Mouse (Mus musculus) bone marrow macrophage, adult 2 months (primary cell): ENCODE data around the gene Sprr4. TPM values are rescaled to one million over a fixed set of nuclear protein-coding genes. Genes with fewer than 3 reads are reported as not detected.

ENCODE experiments used
- H3K27ac ChIP-seq: 2 replicates; pipeline ENCODE4 v1.5.1; 2012; ENCODE audit warnings: low read depth, low read length; ENCODE audit not compliant: insufficient read depth
- H3K4me1 ChIP-seq: 2 replicates; pipeline ENCODE4 v1.6.1; 2012; ENCODE audit warnings: low read length; ENCODE audit not compliant: control insufficient read depth, insufficient read depth
- H3K4me3 ChIP-seq: 2 replicates; pipeline ENCODE4 v1.5.1; 2012; ENCODE audit warnings: mild to moderate bottlenecking, low read length, moderate library complexity; ENCODE audit not compliant: insufficient read depth
- CTCF ChIP-seq: IDR thresholded peaks from 2 replicates; pipeline ENCODE4 v1.5.1; 2012; ENCODE audit warnings: low read depth, mild to moderate bottlenecking, low read length, moderate library complexity
- POLR2A ChIP-seq: IDR thresholded peaks from 2 replicates; pipeline ENCODE4 v1.6.1; 2012; ENCODE audit warnings: mild to moderate bottlenecking, low read depth, low read length, borderline replicate concordance
- polyA plus RNA-seq: library from polyadenylated mRNA; stranded (reverse); fragments of >200 nt; gene quantifications from 2 replicates; pipeline ENCODE4 v1.2.4, GENCODE M21; 2012; ENCODE audit not compliant: missing spikeins, insufficient read depth, insufficient read length

The Sprr4 gene
- polyA plus RNA-seq, 1 experiment = not detected

GRCm38 (mm10) chr3:92466576-92466975, 33.7 kb downstream of the Sprr4 start:
- Histone ChIP-seq H3K4me1 (no peaks in the 10 kb centered on the region), H3K4me3 (no peak overlapping the region), H3K27ac (no peak overlapping the region)
- TF ChIP-seq POLR2A (no peak), CTCF (no peak)

- TF ChIP-seq POLR2A (no peak), CTCF (no peak)
Observed at GRCm38 (mm10) chr3:92458620-92459019, 41.7 kb downstream of the Sprr4 start, which contains the start of gene Sprr3. TSS of gene Sprr3 (minus strand) at chr3:92458720.

GRCm38 (mm10) chr3:92455151-92455550, 45.1 kb downstream of the Sprr4 start:
- H3K27ac ChIP-seq = no peak overlapping the region
- no peak overlapping the region for H3K4me3 ChIP-seq
- no peaks in the 10 kb centered on the region for H3K4me1 ChIP-seq
- TF ChIP-seq CTCF = no peak
- no peak for TF ChIP-seq POLR2A

More at GRCm38 (mm10) chr3:92458620-92459019, 41.7 kb downstream of the Sprr4 start, which contains the start of gene Sprr3:
- Histone ChIP-seq H3K4me1 (no peaks in the 10 kb centered on the region), H3K4me3 (no peak within 1 kb of the TSS), H3K27ac (no peak within 1 kb of the TSS)

Other genes with a start within 250 kb of the Sprr4 start
- not detected in 2 replicates for gene Sprr2a3, start 215.1 kb downstream of the Sprr4 start, polyA plus RNA-seq
- not detected in 2 replicates for gene Sprr2b, start 183.9 kb downstream of the Sprr4 start, polyA plus RNA-seq
- gene Sprr2d, start 161.4 kb downstream of the Sprr4 start, polyA plus RNA-seq = not detected in 2 replicates
- not detected in 2 replicates for gene Sprr2e, start 148.3 kb downstream of the Sprr4 start, polyA plus RNA-seq
- gene Sprr2f, start 135.3 kb downstream of the Sprr4 start, polyA plus RNA-seq = not detected in 2 replicates
- not detected in 2 replicates for gene Sprr2h, start 114.8 kb downstream of the Sprr4 start, polyA plus RNA-seq
- gene Sprr2i, start 92.5 kb downstream of the Sprr4 start, polyA plus RNA-seq = not detected in 2 replicates
- gene Sprr2j-ps, start 82.4 kb downstream of the Sprr4 start, polyA plus RNA-seq = not detected in 2 replicates
- 4.2 and 17.1 TPM in 2 replicates for gene Gm9774, start 71.1 kb downstream of the Sprr4 start, polyA plus RNA-seq
- not detected in 2 replicates for gene Sprr2k, start 67.9 kb downstream of the Sprr4 start, polyA plus RNA-seq
- gene Sprr1b, start 61.7 kb downstream of the Sprr4 start, polyA plus RNA-seq = not detected in 2 replicates
- gene Sprr3, start 41.8 kb downstream of the Sprr4 start, polyA plus RNA-seq = not detected in 2 replicates
- not detected in 2 replicates for gene Sprr1a, start 14.6 kb downstream of the Sprr4 start, polyA plus RNA-seq
- gene 2310046K23Rik, start 34.0 kb upstream of the Sprr4 start, polyA plus RNA-seq = not detected in 2 replicates
- gene Ivl, start 73.2 kb upstream of the Sprr4 start, polyA plus RNA-seq = not detected in 2 replicates
- not detected in 2 replicates for gene Smcp, start 88.5 kb upstream of the Sprr4 start, polyA plus RNA-seq
- gene 2210017I01Rik, start 107.0 kb upstream of the Sprr4 start, polyA plus RNA-seq = not detected in 2 replicates
- not detected in 2 replicates for gene Lce6a, start 121.2 kb upstream of the Sprr4 start, polyA plus RNA-seq
- gene Lce1a1, start 147.8 kb upstream of the Sprr4 start, polyA plus RNA-seq = not detected in 2 replicates
- not detected in 2 replicates for gene Lce1b, start 156.4 kb upstream of the Sprr4 start, polyA plus RNA-seq
- not detected in 2 replicates for gene Lce1a2, start 169.8 kb upstream of the Sprr4 start, polyA plus RNA-seq
- gene Lce1c, start 178.8 kb upstream of the Sprr4 start, polyA plus RNA-seq = not detected in 2 replicates
- not detected in 2 replicates for gene Lce1d, start 186.7 kb upstream of the Sprr4 start, polyA plus RNA-seq
- not detected in 2 replicates for gene Lce1e, start 208.6 kb upstream of the Sprr4 start, polyA plus RNA-seq
- not detected in 2 replicates for gene Lce1f, start 219.9 kb upstream of the Sprr4 start, polyA plus RNA-seq
- not detected in 2 replicates for gene Gm38119, start 238.6 kb upstream of the Sprr4 start, polyA plus RNA-seq